Mouse (Mus musculus) adrenal gland, postnatal 36 days (tissue): ENCODE data around the gene Polg2. TPM values are rescaled to one million over a fixed set of nuclear protein-coding genes. Genes with fewer than 3 reads are reported as not detected.
"Not testable (repeated sequence)": the region's sequence is repeated elsewhere in the genome, so short reads cannot be mapped to it uniquely, and the experiment has no call there.

Experiments used
- DNase-seq, 2 experiments: peaks; one replicate each; pipeline ENCODE4 v3.0.0; 2021; ENCODE audit warnings: mixed read lengths in 1 of 2
- total RNA-seq, 2 experiments: library from RNA; stranded (reverse); gene quantifications; 2 replicates each; pipeline ENCODE4 v1.2.3; 2021

Gene Polg2
- total RNA-seq, 2 experiments from 2014 or later, result 3.9 to 7.5 TPM

DNA sequence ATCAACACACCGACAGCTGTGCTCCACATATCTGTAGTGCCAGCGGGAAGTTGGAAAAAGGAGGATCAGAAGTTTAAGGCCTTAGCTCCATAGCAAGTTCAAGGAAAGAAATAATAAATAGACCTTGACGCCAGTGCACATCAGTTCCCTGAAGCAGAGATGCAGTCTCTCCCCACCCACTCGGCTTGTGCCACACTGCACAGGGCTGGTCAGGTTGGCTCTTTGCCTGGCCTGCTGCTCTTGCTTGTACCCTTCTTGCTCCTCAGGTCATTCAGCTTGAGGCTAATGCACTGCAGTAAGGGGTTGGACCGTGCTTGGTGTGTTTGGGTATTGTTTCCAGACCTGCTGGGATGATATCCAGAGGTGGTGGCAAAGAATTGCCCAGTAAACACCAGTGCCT is 18.8 kb downstream of the Polg2 start:
- DNase-seq, result no peak

DNA sequence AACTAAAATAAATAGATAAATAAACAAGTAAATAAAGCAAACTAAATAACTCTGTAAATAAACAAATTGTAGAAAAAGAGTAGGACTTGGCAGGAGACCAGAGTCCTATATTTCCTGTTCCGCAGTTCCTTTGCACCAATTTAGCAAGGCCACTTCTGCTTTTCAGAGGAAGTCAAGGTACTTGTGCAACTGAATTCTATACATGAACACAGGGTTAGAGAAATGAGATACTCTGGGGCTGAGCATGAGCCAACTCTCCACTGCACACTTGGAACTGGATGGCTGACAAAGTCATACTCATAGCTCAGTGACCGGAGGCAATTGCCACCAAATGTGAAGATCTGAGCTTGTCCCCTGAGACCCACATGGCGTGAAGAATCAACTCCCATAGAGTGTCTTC is 20.3 kb downstream of the Polg2 start:
- DNase-seq, result no peak

DNA sequence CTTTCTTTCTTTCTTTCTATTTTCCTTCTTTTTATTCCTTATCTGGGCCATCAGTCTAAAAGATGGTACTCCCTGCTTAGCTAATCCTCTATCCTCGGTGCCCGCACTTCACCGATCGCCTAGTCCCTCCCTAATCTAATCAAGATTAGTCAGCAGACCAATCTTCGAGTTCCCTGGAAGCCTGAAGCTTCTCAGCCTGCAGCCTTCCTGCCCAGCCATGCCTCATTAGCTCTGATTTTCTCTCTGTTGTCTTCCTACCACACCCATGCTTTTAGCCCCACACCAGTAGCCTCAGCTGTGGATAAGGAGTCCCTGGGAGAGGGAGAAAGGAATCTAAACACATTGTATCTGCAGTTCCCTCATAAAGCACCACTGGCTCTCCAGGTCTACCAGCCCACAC is 23.8 kb downstream of the Polg2 start:
- no peak for DNase-seq

DNA sequence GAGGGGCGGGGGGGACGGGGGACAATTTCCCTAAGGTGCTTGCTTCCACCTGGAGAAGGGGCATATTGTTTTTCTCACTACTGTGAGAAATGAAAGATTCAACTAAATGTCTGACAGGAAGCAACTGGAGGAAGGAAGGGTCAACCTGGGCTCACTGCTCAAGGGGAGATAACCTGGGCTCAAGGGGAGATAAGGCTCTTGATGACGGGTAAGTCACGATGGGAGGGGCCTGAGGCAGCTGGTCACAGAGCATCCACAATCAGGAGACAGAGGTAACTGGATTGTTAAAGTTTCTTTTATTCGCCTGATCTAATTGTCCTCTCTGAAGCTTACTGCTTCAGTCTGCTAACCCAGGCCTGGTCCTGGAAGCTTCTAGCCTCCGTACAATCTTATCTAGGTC is 26.0 kb downstream of the Polg2 start:
- no peak for DNase-seq

DNA sequence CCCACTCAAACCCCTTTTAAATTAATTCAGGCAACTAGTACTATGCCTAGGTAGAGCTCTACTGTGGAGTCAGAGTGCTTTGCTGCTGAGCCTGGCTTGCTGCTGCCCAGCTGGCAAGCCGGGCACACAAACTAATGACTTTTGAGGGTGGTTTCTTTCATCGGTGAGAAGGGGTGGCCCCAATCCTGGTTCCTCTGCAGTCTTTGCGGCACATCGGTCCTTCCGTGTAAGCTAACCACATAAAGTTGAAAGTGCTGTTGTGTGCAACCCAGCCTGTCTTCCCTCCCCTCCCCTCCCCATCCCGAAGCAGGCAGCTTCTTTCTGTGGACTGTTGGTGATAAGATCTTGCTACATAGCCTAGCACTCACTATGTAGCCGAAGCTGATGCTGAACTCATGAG is 27.2 kb downstream of the Polg2 start:
- DNase-seq, result no peak

DNA sequence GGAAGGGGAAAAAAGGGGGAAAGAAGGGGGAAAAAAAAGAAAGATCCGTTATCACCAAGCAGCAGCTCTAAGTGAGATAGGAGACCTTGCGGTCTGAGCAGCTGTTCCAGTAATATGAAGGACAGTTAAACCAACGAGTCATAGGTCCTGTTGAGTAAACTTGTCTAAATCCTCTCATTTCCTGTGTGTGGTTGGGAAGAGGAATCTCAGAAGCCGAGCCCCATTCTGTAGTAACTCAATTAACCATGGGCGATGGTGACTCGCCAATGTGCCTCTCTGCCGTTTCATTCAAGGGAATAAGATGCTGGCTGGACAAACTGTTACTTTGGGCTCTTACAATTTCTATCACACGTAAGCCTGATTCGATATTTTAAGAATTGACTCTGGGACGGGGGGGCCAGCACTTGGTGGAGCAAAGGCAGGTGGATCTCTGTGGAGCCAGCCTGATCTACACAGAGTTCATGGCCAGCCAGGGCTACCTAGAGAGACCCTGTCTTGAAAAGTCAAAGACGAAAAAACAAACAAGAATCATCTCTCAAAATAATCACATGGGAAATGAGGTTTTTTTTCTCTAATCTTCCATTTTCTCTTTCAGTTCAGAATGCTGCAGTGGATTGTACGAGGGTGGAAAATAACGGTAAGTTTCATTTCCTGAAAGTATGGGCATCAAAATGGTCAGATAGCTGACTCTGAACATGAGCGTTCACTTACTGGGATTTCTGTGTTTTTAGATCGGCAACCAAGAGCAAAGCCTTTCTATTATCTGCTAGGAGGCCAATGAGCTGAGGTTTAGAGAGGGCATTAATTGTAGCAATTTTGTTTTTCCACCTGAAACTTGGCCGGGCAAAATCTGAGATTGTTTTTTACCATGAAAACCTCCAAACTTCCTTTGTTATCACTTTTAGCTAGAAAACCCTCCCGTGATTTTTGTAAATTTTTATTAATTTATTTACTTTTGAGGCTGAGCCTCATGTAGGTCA is 28.0 kb downstream of the Polg2 start, which contains the start of gene Milr1:
TSS of gene Milr1 (plus strand) at position 188 of the 980 bp plus-strand sequence.
- no peak for DNase-seq

DNA sequence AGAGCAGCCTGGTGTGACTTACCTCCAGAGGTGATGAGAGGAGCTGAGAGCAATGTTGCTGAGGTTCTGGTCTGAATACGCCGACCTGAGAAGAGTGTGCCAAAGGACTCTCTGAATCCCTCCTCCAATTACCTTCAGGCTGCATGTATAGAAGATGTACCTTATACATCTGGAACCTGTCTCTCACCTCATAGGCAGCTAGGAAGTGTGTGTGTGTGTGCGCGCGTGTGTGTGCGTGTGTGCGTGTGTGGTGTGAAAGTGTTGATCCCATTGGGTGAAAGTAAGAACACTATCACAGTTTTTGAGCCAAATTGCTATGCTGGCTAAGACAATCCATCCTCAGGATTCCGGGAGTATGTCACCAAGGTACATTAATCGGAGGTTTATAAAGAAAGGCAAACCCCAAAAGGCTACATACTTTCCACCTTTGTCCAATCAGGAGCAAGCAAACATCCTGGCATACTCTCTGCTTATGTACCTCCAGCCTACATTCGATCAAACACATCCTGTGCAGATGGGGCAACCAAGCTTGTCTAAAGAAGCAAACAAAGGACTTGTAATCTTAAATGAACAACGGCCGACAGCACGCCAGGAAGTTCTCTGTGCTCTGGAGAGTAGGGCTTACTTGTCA is 29.1 kb downstream of the Polg2 start, which contains the start of gene Pecam1:
TSS of gene Pecam1 (minus strand) at position 508 of the 631 bp plus-strand sequence.
- DNase-seq, result no peak

DNA sequence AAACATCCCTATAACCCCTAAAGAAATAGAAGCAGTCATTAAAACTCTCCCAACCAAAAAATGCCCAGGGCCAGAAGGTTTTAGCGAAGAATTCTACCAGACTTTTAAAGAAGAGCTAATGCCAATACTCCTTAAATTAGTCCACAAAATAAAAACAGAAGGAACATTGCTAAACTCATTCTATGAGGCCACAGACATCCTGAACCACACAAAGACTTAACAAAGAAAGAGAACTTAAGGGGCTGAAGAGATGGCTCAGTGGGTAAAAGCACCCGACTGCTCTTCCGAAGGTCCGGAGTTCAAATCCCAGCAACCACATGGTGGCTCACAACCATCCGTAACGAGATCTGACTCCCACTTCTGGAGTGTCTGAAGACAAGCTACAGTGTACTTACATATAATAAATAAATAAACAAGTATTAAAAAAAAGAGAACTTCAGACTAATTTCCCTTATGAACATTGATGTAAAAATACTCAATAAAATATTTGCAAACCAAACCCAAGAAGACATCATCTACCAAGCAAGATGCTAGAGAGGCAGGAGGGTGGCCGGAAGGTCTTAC is 29.7 kb downstream of the Polg2 start:
- not testable (repeated sequence) for DNase-seq

DNA sequence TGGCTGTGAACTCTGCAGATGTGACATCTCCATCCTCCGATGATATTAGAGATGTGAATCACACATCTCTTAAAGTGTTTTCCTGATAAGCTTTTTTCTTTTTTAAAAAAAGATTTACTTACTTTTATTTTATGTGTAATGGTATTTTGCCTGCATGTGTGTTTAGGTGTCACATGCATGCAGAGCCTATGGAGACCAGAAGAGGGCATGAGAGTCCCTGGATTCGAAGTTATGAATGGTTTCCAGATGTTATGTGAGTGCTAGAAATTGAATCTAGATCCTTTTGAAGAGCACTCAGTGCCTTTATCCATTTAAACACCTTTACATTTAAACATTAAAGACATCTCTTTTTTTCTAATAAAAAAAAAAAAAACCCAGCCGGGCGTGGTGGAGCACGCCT is 34.4 kb downstream of the Polg2 start:
- DNase-seq, result no peak

DNA sequence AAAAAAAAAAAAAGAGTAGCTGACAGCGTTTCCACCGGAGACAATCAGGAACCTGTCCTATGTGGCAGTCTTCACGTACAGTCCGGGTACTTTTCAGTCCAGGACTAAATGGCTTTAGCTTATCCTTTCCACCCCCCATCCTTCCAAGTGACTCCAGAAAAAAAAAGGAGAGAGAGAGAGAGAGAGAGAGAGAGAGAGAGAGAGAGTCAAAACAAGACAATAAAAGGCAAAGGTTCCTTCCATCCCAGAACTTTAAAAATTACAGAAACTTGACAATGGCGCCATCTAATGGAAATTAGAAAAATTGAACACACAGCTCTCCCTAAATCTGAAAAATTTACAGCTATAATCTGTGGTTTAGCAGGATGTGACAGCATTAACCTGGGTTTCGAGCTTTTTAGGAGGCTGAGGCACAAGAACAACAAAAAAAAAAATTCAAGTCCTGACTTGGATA is 36.9 kb downstream of the Polg2 start:
- DNase-seq, result no peak

DNA sequence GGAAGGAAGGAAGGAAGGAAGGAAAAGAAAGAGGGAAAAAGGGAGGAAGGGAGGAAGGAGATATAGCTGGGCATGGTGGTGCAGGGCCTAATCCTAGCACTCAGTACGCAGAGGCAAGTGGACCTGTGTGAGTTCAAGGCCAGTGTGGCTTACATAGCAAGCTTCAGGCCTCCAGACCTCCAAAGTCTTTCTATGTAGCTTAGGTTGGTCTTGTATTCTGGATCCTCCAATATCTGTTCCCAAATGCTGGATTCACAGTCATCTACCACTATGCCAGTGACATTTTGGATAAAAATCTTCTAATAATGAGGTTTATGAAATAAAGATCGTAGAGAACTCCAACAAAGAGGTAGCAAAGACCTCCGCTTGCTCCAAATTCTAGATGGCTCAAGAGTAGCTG is 37.5 kb downstream of the Polg2 start:
- DNase-seq, result no peak

DNA sequence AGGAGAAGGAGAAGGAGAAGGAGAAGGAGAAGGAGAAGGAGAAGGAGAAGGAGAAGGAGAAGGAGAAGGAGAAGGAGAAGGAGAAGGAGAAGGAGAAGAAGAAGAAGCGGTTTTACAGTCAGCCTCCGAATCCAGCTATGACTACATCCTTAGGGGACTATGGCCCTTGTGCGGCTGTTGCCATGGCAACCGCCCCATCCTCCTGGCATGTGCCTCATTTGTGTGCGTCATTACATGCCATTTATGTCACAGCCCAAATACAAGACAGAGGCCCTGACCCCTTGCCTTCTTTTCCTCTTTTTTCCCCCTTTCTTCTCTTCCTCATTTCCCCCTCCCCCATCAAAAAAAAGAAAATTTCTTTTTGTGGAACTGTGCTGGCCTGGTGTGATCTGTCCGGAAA is 38.1 kb downstream of the Polg2 start:
- peak in 1 of 2 experiments; percentile 11 for DNase-seq

DNA sequence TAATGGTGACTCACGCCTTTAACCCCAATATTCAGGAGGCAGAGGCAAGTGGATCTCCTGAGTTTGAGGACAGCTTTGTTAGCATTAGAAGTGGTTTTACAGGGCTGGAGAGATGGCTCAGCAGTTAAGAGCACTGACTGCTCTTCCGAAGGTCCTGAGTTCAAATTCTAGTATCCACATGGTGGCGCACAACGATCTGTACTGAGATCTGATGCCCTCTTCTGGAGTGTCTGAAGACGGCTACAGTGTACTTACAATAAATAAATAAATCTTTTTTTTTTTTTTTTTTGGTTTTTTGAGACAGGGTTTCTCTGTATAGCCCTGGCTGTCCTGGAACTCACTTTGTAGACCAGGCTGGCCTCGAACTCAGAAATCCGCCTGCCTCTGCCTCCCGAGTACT is 38.6 kb downstream of the Polg2 start:
- DNase-seq, result not testable (repeated sequence)

DNA sequence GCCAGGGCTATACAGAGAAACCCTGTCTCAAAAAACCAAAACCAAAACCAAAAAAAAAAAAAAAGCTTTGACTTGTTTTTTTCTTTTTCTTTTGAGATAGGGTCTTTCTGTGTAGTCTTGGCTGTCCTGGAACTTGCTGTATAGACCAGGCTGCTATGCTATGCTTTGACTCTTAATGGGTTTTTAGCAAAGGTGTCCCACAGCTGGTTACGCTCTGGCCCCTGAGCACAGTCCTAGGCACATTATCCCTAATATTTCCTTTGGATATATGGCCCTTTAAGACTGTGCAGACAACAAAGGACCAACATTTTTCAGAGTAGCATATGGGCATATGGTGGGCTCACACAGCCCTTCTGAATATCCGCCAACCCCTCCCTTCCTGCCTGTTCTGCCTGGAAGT is 40.2 kb downstream of the Polg2 start:
- DNase-seq, result no peak

DNA sequence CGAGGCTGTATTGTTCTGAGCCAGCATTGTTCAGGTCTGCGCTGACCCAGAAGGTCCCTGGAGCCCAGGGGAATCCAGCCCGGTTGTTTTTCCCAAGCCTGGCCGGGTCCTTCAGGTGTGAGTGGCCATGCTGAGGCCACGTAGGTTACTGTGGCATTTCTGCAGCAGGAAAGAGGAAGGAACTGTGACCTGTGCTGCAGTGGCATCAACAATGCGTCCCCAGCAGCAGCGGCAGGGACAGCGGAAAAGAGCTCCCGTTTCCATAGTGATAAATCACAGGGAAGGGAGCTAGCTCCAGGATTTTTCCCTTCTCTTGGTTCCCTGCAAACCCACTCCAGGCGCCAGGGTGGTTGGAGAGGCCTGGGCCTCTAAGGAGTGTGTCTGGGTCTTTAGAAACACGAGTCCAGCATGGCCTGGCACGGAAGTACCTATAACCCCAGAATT is 42.1 kb downstream of the Polg2 start:
- peak; percentile 34 to 42 for DNase-seq

DNA sequence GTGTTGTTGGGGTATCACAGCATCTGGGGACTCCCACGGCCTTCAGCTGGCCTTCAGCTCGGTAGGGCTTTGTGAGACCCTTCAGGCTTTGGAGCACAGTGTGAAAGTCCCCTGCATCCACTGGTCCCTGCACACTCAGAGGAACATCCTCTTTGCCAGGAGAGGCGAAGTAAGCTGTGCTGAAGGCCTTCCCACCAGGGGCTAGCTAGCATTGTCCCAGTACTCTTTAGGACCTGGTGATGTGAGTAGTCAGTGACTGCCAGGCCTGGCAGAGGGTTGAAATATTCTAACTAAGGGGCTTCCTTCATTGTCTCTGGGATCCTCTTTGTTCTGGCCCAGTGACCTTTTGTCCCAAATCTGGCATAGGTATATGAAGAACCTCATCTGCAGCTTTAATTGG is 42.7 kb downstream of the Polg2 start:
- DNase-seq, result no peak

DNA sequence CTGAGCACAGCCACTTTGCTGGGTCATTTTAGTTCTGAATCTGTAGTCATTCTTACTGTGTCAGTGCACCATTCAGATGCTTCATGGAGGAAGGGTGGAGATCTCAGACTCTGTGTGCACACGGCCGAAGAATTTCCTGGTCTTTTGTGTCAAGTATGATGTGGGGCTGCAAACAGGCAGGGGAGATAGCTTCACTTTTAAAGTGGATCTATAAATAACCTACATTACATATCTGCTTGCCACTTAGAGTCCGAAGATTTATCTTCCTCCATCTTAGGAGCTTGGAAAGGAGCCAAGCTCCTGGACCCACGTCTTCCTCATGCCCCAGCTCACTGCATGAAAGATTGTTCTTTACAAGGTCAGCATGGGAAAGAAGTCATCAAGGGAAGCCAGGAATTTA is 48.6 kb downstream of the Polg2 start:
- DNase-seq, result no peak

DNA sequence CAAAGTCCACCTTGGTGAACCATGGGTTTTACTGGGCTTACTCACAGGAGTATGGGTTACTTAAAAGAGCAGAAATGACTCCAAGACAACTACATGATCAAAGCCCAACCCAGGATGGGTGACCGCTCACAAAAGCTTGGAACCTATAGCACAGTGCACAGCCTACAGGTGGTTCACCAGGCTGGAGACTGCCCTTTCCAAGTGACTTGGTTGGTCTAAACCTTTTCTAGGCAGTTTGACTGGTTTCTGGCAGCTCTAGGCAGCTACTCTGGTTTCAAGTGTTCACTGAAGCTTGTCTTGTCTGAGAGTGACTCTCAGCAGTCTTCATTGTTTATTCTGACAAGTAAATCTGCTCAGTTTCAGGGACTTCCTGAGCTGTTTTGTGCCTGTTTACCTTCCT is 49.7 kb downstream of the Polg2 start:
- DNase-seq, result no peak

DNA sequence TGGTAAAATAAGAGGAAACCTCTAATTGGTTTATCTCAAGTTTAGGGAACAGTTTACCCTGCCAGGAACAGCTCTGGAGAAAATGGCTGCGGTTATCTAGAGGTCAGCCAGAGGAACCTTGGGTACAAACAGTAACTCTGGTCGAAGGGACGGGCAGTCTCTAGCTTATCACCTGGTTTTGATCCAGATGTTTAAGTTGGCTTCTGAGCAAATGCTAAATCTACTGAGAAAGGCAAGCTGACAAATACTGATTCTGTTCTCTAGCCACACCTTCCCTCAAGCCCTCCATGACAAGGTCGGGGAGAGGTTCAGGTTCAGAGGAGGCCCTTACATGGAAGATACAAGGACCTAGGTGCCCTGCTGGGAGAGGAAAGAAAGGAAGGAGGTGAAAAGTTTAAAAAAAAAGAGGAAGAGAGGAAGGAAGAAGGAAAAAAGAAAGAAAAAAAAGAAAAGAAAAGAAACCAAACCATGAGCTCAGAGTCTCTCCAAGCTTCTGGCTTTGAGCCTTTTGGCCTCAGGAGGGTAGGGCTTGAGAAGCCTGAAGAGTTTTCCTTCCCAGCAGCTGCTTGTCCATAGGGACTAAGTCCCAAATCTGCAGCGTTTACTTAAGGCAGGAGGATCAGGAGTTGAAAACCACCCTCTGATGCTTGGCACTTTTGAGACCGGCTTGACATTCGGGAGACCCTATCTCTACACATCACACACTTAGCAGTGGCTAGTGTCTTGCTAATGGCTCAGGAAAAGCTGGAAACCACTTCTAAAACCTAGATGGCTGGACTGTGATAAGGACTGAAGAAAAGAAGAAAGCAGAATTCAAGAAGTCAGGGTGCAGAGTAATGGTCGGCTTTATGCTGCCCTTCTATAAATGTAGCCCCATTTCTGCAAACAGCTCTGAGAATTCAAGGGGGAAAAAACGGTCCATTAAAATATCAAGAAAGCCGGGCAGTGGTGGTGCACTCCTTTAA is 50.7 kb downstream of the Polg2 start:
- no peak for DNase-seq

DNA sequence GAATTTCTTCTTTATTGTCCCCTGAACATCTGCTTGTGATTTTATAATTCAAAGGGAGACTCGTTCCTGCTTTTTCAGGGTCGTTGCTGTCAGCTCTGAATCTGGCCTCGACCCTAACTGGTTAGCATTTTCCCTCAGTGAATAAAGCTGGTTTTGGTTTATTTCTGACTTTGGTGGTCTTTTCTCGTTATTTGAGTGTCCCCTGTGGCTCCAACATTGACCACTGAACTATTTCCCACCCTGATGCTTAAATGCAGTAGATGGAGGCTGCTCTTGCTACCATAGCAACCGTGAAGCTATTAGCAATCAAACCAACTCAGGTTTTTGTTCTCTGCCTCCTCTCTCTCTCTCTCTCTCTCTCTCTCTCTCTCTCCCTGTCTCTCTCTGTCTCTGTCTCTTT is 51.4 kb downstream of the Polg2 start:
- DNase-seq, result no peak

DNA sequence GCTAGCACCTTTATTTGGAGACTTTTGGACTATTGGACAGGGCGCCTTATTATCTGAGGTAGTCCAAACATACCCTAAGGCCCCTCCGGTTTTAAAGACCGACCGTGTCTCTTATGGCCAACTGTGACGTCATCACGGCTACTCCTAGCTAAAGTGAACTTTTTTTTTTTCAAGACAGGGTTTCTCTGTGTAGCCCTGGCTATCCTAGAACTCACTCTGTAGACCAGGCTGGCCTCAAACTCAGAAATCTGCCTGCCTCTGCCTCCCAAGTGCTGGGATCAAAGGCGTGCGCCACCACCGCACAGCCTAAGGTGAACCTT is 54.5 kb downstream of the Polg2 start:
- DNase-seq, result not testable (repeated sequence)
